Comparison of ENCODE assay signal across 17 mouse cellular contexts in the genomic region with DNA sequence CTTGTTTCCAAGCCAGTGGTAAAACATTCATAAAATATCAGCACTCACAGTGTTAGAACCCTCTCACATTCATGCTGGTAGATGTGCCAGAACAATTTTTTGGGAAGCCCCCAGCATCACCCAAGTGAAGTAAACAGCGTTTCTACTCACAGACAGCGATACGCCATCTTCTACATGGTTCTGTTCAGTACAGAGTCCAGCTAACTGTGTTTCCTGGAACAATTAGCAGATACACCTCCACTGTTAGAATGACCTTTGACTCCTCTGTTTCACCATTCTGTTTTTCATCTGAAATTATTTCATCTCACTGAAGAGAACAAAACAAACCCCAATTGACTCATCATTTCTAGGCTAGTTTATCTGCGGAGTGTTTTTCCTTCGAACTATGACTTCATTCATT.
DNase-seq lines count a peak whose midpoint lies in the region; TF ChIP-seq lines count a peak whose summit lies in the region.
"Had no signal": no experiment of that assay in that cellular context is flagged by ENCODE, and none has a peak within 500 bp of the region (broad histone marks: within the 10 kb centered on the region; RNA-seq: fewer than 3 reads in every experiment).

No protein-coding gene starts in this region.

- intact Hi-C loops in gastrocnemius, adult 2 months (cut with DNase I), result no loop called here
- intact Hi-C loops in gastrocnemius, postnatal 36 days (cut with DNase I), result loop anchor here (10.0 kb wide), 1 partner anchor 972 kb away; the partner anchor contains the start of gene Zeb2

- peak overlapping the region; percentile 52; the same call in 1 of the 2 replicates for H3K27ac ChIP-seq in gastrocnemius, adult 2 months
- no peak overlapping the region for H3K27ac ChIP-seq in liver, adult 2 months (replicated peaks; ENCODE audit: insufficient read depth, low read depth, low read length)
- H3K27ac ChIP-seq: embryonic facial prominence, embryonic 10.5 days; forebrain, embryonic 13.5 days; heart, adult 2 months; heart, embryonic 15.5 days; hindbrain, embryonic 13.5 days; hindbrain, postnatal 0 days had no signal

- H3K4me3 ChIP-seq in gastrocnemius, adult 2 months, result no peak overlapping the region
- H3K4me3 ChIP-seq in liver, adult 2 months (ENCODE audit: insufficient read depth, low read depth, low read length), result no peak overlapping the region
- H3K4me3 ChIP-seq: embryonic facial prominence, embryonic 10.5 days; forebrain, embryonic 13.5 days; heart, adult 2 months; heart, embryonic 15.5 days; hindbrain, embryonic 13.5 days had no signal

- TF ChIP-seq POLR2A in liver, adult 2 months (IDR thresholded peaks at IDR 0.05; ENCODE audit: extremely low read depth, insufficient read depth, low read length), result no peak

- H3K36me3 ChIP-seq in liver, adult 2 months (ENCODE audit: control insufficient read depth, insufficient read depth, low read length), result no peaks in the 10 kb centered on the region
- H3K36me3 ChIP-seq: embryonic facial prominence, embryonic 10.5 days; heart, embryonic 15.5 days; hindbrain, embryonic 13.5 days had no signal

- no peaks in the 10 kb centered on the region for H3K79me2 ChIP-seq in liver, adult 2 months (ENCODE audit: control insufficient read depth, insufficient read depth, low read length)

- H3K9ac ChIP-seq in liver, adult 2 months (ENCODE audit: low read depth, low read length), result no peak overlapping the region
- H3K9ac ChIP-seq: forebrain, embryonic 13.5 days; heart, embryonic 15.5 days; hindbrain, embryonic 13.5 days had no signal

- TF ChIP-seq CTCF in gastrocnemius, adult 2 months (IDR thresholded peaks at IDR 0.05), result no peak
- TF ChIP-seq CTCF in liver, adult 2 months (IDR thresholded peaks at IDR 0.05; ENCODE audit: low read depth, low read length), result no peak

- H3K4me1 ChIP-seq in liver, adult 2 months (ENCODE audit: control insufficient read depth, insufficient read depth, low read length), result no peaks in the 10 kb centered on the region
- H3K4me1 ChIP-seq: embryonic facial prominence, embryonic 10.5 days; forebrain, embryonic 13.5 days; heart, embryonic 15.5 days; hindbrain, embryonic 13.5 days had no signal

- WGBS in liver, adult 2 months, result 77% methylated on average over 5 of the region's 5 CpGs

- peak; percentile 13 for DNase-seq in gastrocnemius, adult 2 months
- DNase-seq in gastrocnemius, postnatal 36 days, result no peak
- peak; percentile 48 to 51 for DNase-seq in kidney, adult 8-10 months
- DNase-seq in kidney, postnatal 4 days, result no peak
- DNase-seq in liver, adult 2 months (ENCODE audit: extremely low read depth, low read depth, low spot score), result peak; percentile 83
- DNase-seq in liver, result no peak
- DNase-seq: adrenal gland, postnatal 36 days; cerebellum, adult 2 months; cerebellum, postnatal 10 days; gastrocnemius, postnatal 10 days; heart, adult 2 months; heart, postnatal 14 days had no signal

- H3K27me3 ChIP-seq in liver, adult 2 months (ENCODE audit: control insufficient read depth, insufficient read depth, low read length), result no peaks in the 10 kb centered on the region
- H3K27me3 ChIP-seq: forebrain, embryonic 13.5 days; heart, embryonic 15.5 days; hindbrain, embryonic 13.5 days had no signal

Comparison
In these comparisons a context has a peak if more than half of its experiments do, and no peak if none do; other contexts are left out.
1. DNase-seq: peak in gastrocnemius, adult 2 months (single experiment), kidney, adult 8-10 months (2 of 2) and liver, adult 2 months (single experiment); none in gastrocnemius, postnatal 36 days (0 of 2), kidney, postnatal 4 days (0 of 2) and liver (single experiment).